Mouse (Mus musculus) kidney, embryonic 14.5 days (tissue): ENCODE data around the gene Gstm3. TPM values are rescaled to one million over a fixed set of nuclear protein-coding genes. Genes with fewer than 3 reads are reported as not detected.
"Not testable (repeated sequence)": the region's sequence is repeated elsewhere in the genome, so short reads cannot be mapped to it uniquely, and the experiment has no call there.

ENCODE experiments used
- ATAC-seq: fragments of 200-750 bp; cut with Nextera tagmentation; 2 replicates; pipeline ENCODE4 v1.8.0; 2017; ENCODE audit warnings: moderate number of reproducible peaks, mild to moderate bottlenecking, moderate TSS enrichment, moderate library complexity; ENCODE audit not compliant: low FRiP score, low TSS enrichment
- H3K27ac ChIP-seq: fragments of 300-500 bp; sonication (generic); 2 replicates; pipeline ENCODE4 v1.5.1; 2014; ENCODE audit warnings: low read depth, mild to moderate bottlenecking, low read length, moderate library complexity, mixed read lengths
- H3K27me3 ChIP-seq: fragments of 300-500 bp; sonication (generic); 2 replicates; pipeline ENCODE4 v1.6.1; 2014; ENCODE audit warnings: mild to moderate bottlenecking, low read length; ENCODE audit not compliant: control insufficient read depth, insufficient read depth
- H3K36me3 ChIP-seq: fragments of 300-500 bp; sonication (generic); 2 replicates; pipeline ENCODE4 v1.6.1; 2014; ENCODE audit warnings: low read length, mixed read lengths; ENCODE audit not compliant: control insufficient read depth, insufficient read depth
- H3K4me1 ChIP-seq: fragments of 300-500 bp; sonication (generic); 2 replicates; pipeline ENCODE4 v1.6.1; 2014; ENCODE audit warnings: low read length, mixed read lengths; ENCODE audit not compliant: control insufficient read depth, insufficient read depth
- H3K4me2 ChIP-seq: fragments of 300-500 bp; sonication (generic); replicated peaks from 2 replicates; pipeline ENCODE4 v1.6.1; 2014; ENCODE audit warnings: low read depth, mild to moderate bottlenecking, low read length
- H3K4me3 ChIP-seq: fragments of 300-500 bp; sonication (generic); 2 replicates; pipeline ENCODE4 v1.5.1; 2014; ENCODE audit warnings: mild to moderate bottlenecking, low read length
- H3K9ac ChIP-seq: fragments of 300-500 bp; sonication (generic); 2 replicates; pipeline ENCODE4 v1.6.1; 2014; ENCODE audit warnings: low read depth, mild to moderate bottlenecking, low read length, moderate library complexity
- H3K9me3 ChIP-seq: fragments of 300-500 bp; sonication (generic); 2 replicates; pipeline ENCODE4 v1.6.1; 2016; ENCODE audit warnings: low read length; ENCODE audit not compliant: control insufficient read depth
- WGBS: fragments of 180-500 bp; shearing (Covaris S2); extraction: QIAGEN DNeasy Blood & Tissue Kit; methylation state at CpG from one replicate; pipeline ENCODE4 v1.1.7; 2014; 5-methylcytosine and 5-hydroxymethylcytosine counted together
- polyA plus RNA-seq: library from polyadenylated mRNA; unstranded; fragments of >200 nt; fragmentation: Nextera tagmentation; extraction: Ambion mirVana; gene quantifications from 2 replicates; pipeline ENCODE4 v1.2.1, GENCODE M21; 2014

Gstm3 gene
- polyA plus RNA-seq, 1 experiment from 2014 or later: 0.16 TPM

DNA sequence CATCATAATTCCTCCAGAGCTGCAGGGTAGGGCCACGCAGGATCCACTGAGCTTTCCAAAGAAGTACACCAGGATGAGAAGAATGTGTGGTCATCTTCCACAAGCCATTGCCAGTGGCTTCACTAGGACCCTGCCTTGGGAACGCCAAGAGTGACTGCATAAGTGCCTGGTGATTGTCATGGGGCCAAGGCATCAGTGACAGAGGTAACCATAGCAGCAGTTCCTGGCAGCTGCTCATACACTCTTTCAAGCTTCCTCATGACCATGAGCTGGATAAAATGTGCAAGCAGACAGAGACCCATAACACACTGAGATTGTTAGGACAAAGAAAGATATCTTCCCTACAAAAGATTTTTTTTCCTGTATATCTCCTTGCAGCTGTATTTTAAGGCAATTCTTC lies 41.2 kb upstream of the Gstm3 start:
- WGBS: 78% methylated on average over 2 of the region's 2 CpGs
- no peak overlapping the region for H3K4me2 ChIP-seq

DNA sequence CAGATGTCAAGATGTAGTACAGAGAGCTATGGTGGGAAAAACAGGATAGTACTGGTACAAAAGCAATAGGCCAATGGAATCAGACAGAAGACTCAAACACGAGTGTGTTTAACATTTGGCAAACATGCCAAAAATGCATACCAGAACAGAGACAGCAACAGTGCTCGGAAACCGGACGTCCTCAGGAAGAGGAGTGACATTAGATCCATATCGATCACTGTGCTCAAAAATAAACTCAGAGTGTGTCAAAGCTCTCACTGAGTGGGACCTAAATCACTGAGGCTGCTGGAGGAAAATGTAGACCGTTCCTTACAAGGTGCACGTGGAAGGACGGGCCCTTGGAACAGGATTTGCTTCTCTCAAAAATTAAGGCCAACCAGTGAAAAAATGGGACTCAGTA lies 32.9 kb upstream of the Gstm3 start:
- H3K4me2 ChIP-seq: no peak overlapping the region
- no peaks in the 10 kb centered on the region for H3K9me3 ChIP-seq
- WGBS: 81% methylated on average over 8 of the region's 8 CpGs
- no peak overlapping the region for H3K27ac ChIP-seq
- no peaks in the 10 kb centered on the region for H3K27me3 ChIP-seq
- no peaks in the 10 kb centered on the region for H3K4me1 ChIP-seq
- ATAC-seq: no peak
- no peak overlapping the region for H3K9ac ChIP-seq
- no peaks in the 10 kb centered on the region for H3K36me3 ChIP-seq
- H3K4me3 ChIP-seq: no peak overlapping the region

More for the DNA sequence above, 41.2 kb upstream of the Gstm3 start:
- Histone ChIP-seq H3K27me3 (no peaks in the 10 kb centered on the region), H3K4me1 (0 out of 2 replicates have a peak, but pooled peaks cover 4% of the 10 kb centered on the region), H3K4me3 (no peak overlapping the region), H3K9me3 (no peaks in the 10 kb centered on the region), H3K27ac (no peak overlapping the region), H3K36me3 (no peaks in the 10 kb centered on the region), H3K9ac (no peak overlapping the region)
- ATAC-seq: no peak

DNA sequence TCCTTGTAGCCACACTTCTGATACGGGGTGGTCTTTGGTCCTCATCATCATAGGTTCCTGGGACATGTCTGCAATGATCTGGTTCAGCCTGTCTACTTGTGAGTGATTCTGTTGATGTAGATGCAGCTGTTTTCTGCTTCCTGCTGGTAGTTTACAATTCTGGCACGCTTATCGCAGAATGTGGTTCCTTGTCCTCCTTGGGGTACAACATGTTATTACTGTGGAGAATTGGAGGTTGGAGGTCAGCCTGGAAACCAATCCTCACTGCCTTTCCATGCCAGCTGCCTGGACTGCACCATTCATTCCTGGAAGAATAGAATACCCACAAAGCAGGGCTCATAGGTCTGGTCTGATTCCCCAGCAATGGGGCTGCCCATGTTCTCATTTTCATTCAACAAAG lies 30.4 kb upstream of the Gstm3 start:
- 93% methylated on average over 3 of the region's 3 CpGs for WGBS
- no peak overlapping the region for H3K27ac ChIP-seq
- H3K4me2 ChIP-seq: no peak overlapping the region
- no peak overlapping the region for H3K9ac ChIP-seq
- no peaks in the 10 kb centered on the region for H3K27me3 ChIP-seq
- no peak for ATAC-seq
- no peaks in the 10 kb centered on the region for H3K9me3 ChIP-seq
- H3K4me1 ChIP-seq: no peaks in the 10 kb centered on the region
- no peak overlapping the region for H3K4me3 ChIP-seq
- H3K36me3 ChIP-seq: no peaks in the 10 kb centered on the region

- no peak for ATAC-seq
- Histone ChIP-seq H3K27ac (no peak overlapping the region), H3K4me3 (no peak overlapping the region), H3K36me3 (no peaks in the 10 kb centered on the region), H3K27me3 (no peaks in the 10 kb centered on the region), H3K4me1 (no peaks in the 10 kb centered on the region), H3K9ac (no peak overlapping the region), H3K4me2 (no peak overlapping the region), H3K9me3 (no peaks in the 10 kb centered on the region)
- 86% methylated on average over 3 of the region's 3 CpGs for WGBS
Observed at GRCm38 (mm10) chr3:107998591-107998990, 29.5 kb upstream of the Gstm3 start.

DNA sequence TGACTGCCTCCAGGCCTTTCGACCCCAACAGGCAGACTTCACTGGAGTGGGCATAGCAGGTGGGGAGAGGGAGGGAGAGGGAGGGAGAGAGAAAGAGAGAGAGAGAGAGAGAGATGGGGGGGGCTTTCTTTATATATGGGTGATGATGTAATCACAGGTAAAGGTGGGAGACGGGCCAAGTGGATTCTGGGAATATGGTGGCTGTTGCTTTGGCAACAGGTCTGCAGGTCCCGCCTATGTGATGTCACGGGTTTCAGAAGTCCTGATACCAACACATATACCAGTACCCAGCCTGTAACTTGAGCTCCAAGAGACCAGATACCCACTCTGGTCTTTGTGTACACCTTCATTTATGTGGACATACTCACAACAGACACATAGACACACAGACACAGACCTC lies 27.5 kb upstream of the Gstm3 start:
- Histone ChIP-seq H3K9ac (no peak overlapping the region), H3K4me3 (no peak overlapping the region), H3K27me3 (no peaks in the 10 kb centered on the region), H3K9me3 (no peaks in the 10 kb centered on the region), H3K4me2 (no peak overlapping the region), H3K36me3 (no peaks in the 10 kb centered on the region), H3K4me1 (no peaks in the 10 kb centered on the region), H3K27ac (no peak overlapping the region)
- no peak for ATAC-seq
- WGBS: 84% methylated on average over 4 of the region's 4 CpGs

DNA sequence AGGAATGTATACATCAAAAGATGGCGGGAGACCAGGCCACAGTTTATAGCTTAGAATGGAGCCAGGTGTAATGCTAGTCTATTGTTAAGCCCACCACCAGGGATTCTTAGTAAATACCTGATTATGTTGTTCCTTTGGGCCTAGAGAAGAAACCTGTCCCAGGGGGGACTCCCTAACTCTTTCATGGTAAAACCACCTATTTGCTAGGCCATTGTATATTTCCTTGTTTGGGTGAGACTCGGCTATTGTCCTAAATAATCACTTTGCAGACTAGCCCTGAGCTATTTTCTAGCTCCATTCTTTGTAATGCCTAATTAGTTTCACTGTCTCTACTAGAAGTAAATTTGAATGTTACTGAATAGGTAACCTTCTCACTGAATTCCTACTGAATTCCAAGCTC lies 26.9 kb upstream of the Gstm3 start:
- H3K27ac ChIP-seq, ATAC-seq: not testable (repeated sequence)
- WGBS: 80% methylated on average over 2 of the region's 2 CpGs

GRCm38 (mm10) chr3:107986041-107986562 lies 17.0 kb upstream of the Gstm3 start, which contains the start of gene Gstm2:
TSS of gene Gstm2 (minus strand) at chr3:107986453.
- no peaks in the 10 kb centered on the region for H3K4me1 ChIP-seq
- WGBS: 40% methylated on average over 8 of the region's 8 CpGs
- peak within 1 kb of the TSS; percentile 1; the same call in 1 of the 2 replicates for H3K9ac ChIP-seq
- peak within 1 kb of the TSS; percentile 33 for H3K4me2 ChIP-seq
- peak; percentile 96 for ATAC-seq
- H3K27me3 ChIP-seq: no peaks in the 10 kb centered on the region
- peak within 1 kb of the TSS; percentile 3; the same call in 1 of the 2 replicates for H3K27ac ChIP-seq
- H3K36me3 ChIP-seq: no peaks in the 10 kb centered on the region
- no peaks in the 10 kb centered on the region for H3K9me3 ChIP-seq
- peak within 1 kb of the TSS; percentile 25 for H3K4me3 ChIP-seq

More for the DNA sequence above, 26.9 kb upstream of the Gstm3 start:
- H3K27me3 ChIP-seq, H3K4me1 ChIP-seq, H3K9ac ChIP-seq, H3K9me3 ChIP-seq, H3K4me2 ChIP-seq, H3K36me3 ChIP-seq, H3K4me3 ChIP-seq: not testable (repeated sequence)

DNA sequence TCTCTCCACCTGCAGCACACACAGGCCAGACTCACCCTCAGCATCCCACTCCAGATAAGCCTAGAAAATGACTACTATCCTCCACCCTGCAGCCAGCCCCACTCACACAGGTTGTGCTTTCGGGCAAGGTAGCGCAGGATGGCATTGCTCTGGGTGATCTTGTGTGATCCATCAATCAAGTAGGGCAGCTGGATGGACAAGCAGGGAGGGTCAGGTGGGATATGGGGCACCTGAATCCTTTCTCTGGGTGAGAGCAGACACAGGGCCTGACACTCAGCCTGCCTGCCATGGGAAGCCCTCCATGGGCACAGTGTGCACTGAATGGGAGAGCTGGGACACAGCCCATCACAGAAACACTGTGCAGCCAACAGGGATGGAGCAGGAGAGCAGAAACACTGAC lies 16.1 kb upstream of the Gstm3 start:
- H3K4me2 ChIP-seq, H3K4me3 ChIP-seq, H3K4me1 ChIP-seq, H3K27me3 ChIP-seq, ATAC-seq, H3K9me3 ChIP-seq, H3K9ac ChIP-seq, H3K36me3 ChIP-seq, H3K27ac ChIP-seq: not testable (repeated sequence)
- 94% methylated on average over 2 of the region's 2 CpGs for WGBS

- H3K4me3 ChIP-seq: no peak overlapping the region
- H3K9me3 ChIP-seq: no peaks in the 10 kb centered on the region
- no peak overlapping the region for H3K9ac ChIP-seq
- no peaks in the 10 kb centered on the region for H3K36me3 ChIP-seq
- no peak overlapping the region for H3K27ac ChIP-seq
- 76% methylated on average over 5 of the region's 5 CpGs for WGBS
- H3K27me3 ChIP-seq: no peaks in the 10 kb centered on the region
- no peak overlapping the region for H3K4me2 ChIP-seq
- ATAC-seq: no peak
- no peaks in the 10 kb centered on the region for H3K4me1 ChIP-seq
Observed at GRCm38 (mm10) chr3:107984471-107984870, 15.4 kb upstream of the Gstm3 start.
